Mouse (Mus musculus): ENCODE measurements around the gene Map4k3. TPM values are rescaled to one million over a fixed set of nuclear protein-coding genes. Genes with fewer than 3 reads are reported as not detected.
A peak's percentile ranks its signal among the peaks of the same experiment; 100 is the strongest.
"Not testable (repeated sequence)": the region's sequence is repeated elsewhere in the genome, so short reads cannot be mapped to it uniquely, and the experiment has no call there.

Gene Map4k3
- polyA plus RNA-seq, 1 experiment from 2014 or later, result 24.1 TPM

- Histone ChIP-seq H3K9ac (no peak overlapping the region), H3K9me3 (no peaks in the 10 kb centered on the region), H3K4me3 (replicated peaks) (no peak overlapping the region), H3K36me3 (no peaks in the 10 kb centered on the region), H3K27ac (no peak overlapping the region), H3K4me1 (replicated peaks) (no peaks in the 10 kb centered on the region), H3K4me2 (replicated peaks) (no peak overlapping the region), H3K27me3 (replicated peaks) (no peaks in the 10 kb centered on the region)
- WGBS, result 89% methylated on average over 6 of the region's 6 CpGs
- no peak for ATAC-seq
Measured at GRCm38 (mm10) chr17:80568842-80569601, 159.3 kb downstream of the Map4k3 start.

- no peaks in the 10 kb centered on the region for H3K9me3 ChIP-seq
- H3K9ac ChIP-seq, result no peak overlapping the region
- ATAC-seq, result no peak
- no peak overlapping the region for H3K27ac ChIP-seq
- H3K27me3 ChIP-seq (replicated peaks), result no peaks in the 10 kb centered on the region
- no peak overlapping the region for H3K4me3 ChIP-seq (replicated peaks)
- no peaks in the 10 kb centered on the region for H3K36me3 ChIP-seq
- no peaks in the 10 kb centered on the region for H3K4me1 ChIP-seq (replicated peaks)
- no peak overlapping the region for H3K4me2 ChIP-seq (replicated peaks)
- 77% methylated on average over 2 of the region's 2 CpGs for WGBS
Measured at GRCm38 (mm10) chr17:80568441-80568840, 159.8 kb downstream of the Map4k3 start.

- Histone ChIP-seq H3K4me3 (replicated peaks) (no peak overlapping the region), H3K27me3 (replicated peaks) (no peaks in the 10 kb centered on the region), H3K4me2 (replicated peaks) (no peak overlapping the region), H3K27ac (no peak overlapping the region), H3K9ac (no peak overlapping the region), H3K4me1 (replicated peaks) (no peaks in the 10 kb centered on the region), H3K36me3 (no peaks in the 10 kb centered on the region), H3K9me3 (no peaks in the 10 kb centered on the region)
- WGBS, result 71% methylated on average over 3 of the region's 3 CpGs
- no peak for ATAC-seq
Measured at GRCm38 (mm10) chr17:80564611-80564924, 163.7 kb downstream of the Map4k3 start.

- not testable (repeated sequence) for H3K27me3 ChIP-seq (replicated peaks); H3K4me1 ChIP-seq (replicated peaks); H3K9ac ChIP-seq; H3K9me3 ChIP-seq; H3K27ac ChIP-seq; H3K4me3 ChIP-seq (replicated peaks); ATAC-seq; H3K4me2 ChIP-seq (replicated peaks); H3K36me3 ChIP-seq
- 94% methylated on average over 27 of the region's 27 CpGs for WGBS
Measured at GRCm38 (mm10) chr17:80563762-80564610, 164.3 kb downstream of the Map4k3 start.

GRCm38 (mm10) chr17:80562792-80563191 is 165.5 kb downstream of the Map4k3 start:
- no peak overlapping the region for H3K27ac ChIP-seq
- no peak for ATAC-seq
- no peak overlapping the region for H3K4me3 ChIP-seq (replicated peaks)
- no peak overlapping the region for H3K9ac ChIP-seq
- no peaks in the 10 kb centered on the region for H3K9me3 ChIP-seq
- no peaks in the 10 kb centered on the region for H3K36me3 ChIP-seq
- no peaks in the 10 kb centered on the region for H3K27me3 ChIP-seq (replicated peaks)
- H3K4me2 ChIP-seq (replicated peaks), result no peak overlapping the region
- WGBS, result 72% methylated on average over 5 of the region's 5 CpGs
- no peaks in the 10 kb centered on the region for H3K4me1 ChIP-seq (replicated peaks)

- no peak overlapping the region for H3K4me3 ChIP-seq (replicated peaks)
- 17% methylated on average over 12 of the region's 12 CpGs for WGBS
Measured at GRCm38 (mm10) chr17:80560669-80561401, 167.4 kb downstream of the Map4k3 start.

GRCm38 (mm10) chr17:80559745-80560144 is 168.5 kb downstream of the Map4k3 start:
- Histone ChIP-seq H3K36me3 (no peaks in the 10 kb centered on the region), H3K9me3 (no peaks in the 10 kb centered on the region), H3K27ac (peak overlapping the region; percentile 6; the same call in 1 of the 2 replicates), H3K27me3 (replicated peaks) (no peaks in the 10 kb centered on the region), H3K4me1 (replicated peaks) (no peaks in the 10 kb centered on the region), H3K4me3 (replicated peaks) (no peak overlapping the region), H3K9ac (no peak overlapping the region), H3K4me2 (replicated peaks) (peak overlapping the region; percentile 29; the same call in 1 of the 2 replicates)
- 0 out of 2 replicates have a peak, but pooled peaks have one; percentile 35 for ATAC-seq
- 75% methylated on average over 4 of the region's 4 CpGs for WGBS

More at GRCm38 (mm10) chr17:80560669-80561401, 167.4 kb downstream of the Map4k3 start:
- no peak overlapping the region for H3K9ac ChIP-seq
- no peaks in the 10 kb centered on the region for H3K27me3 ChIP-seq (replicated peaks)
- no peaks in the 10 kb centered on the region for H3K4me1 ChIP-seq (replicated peaks)
- peak overlapping the region; percentile 6; the same call in 1 of the 2 replicates for H3K27ac ChIP-seq
- no peaks in the 10 kb centered on the region for H3K9me3 ChIP-seq
- no peaks in the 10 kb centered on the region for H3K36me3 ChIP-seq
- peak; percentile 92 for ATAC-seq
- H3K4me2 ChIP-seq (replicated peaks), result peak overlapping the region; percentile 29

- no peak overlapping the region for H3K4me2 ChIP-seq (replicated peaks)
- no peak overlapping the region for H3K9ac ChIP-seq
- no peak overlapping the region for H3K27ac ChIP-seq
- WGBS, result 40% methylated on average over 11 of the region's 11 CpGs
- H3K4me1 ChIP-seq (replicated peaks), result no peaks in the 10 kb centered on the region
- H3K9me3 ChIP-seq, result no peaks in the 10 kb centered on the region
- no peak for ATAC-seq
- no peaks in the 10 kb centered on the region for H3K36me3 ChIP-seq
- H3K27me3 ChIP-seq (replicated peaks), result no peaks in the 10 kb centered on the region
- H3K4me3 ChIP-seq (replicated peaks), result no peak overlapping the region
Measured at GRCm38 (mm10) chr17:80559050-80559449, 169.2 kb downstream of the Map4k3 start.

- H3K36me3 ChIP-seq, result no peaks in the 10 kb centered on the region
- no peak overlapping the region for H3K4me2 ChIP-seq (replicated peaks)
- H3K27ac ChIP-seq, result no peak overlapping the region
- H3K4me3 ChIP-seq (replicated peaks), result no peak overlapping the region
- no peaks in the 10 kb centered on the region for H3K9me3 ChIP-seq
- no peaks in the 10 kb centered on the region for H3K27me3 ChIP-seq (replicated peaks)
- 70% methylated on average over 14 of the region's 14 CpGs for WGBS
- H3K4me1 ChIP-seq (replicated peaks), result no peaks in the 10 kb centered on the region
- no peak overlapping the region for H3K9ac ChIP-seq
- no peak for ATAC-seq
Measured at GRCm38 (mm10) chr17:80558583-80558982, 169.7 kb downstream of the Map4k3 start.

GRCm38 (mm10) chr17:80557461-80557860 is 170.8 kb downstream of the Map4k3 start:
- no peak for ATAC-seq
- no peak overlapping the region for H3K27ac ChIP-seq
- H3K4me2 ChIP-seq (replicated peaks), result no peak overlapping the region
- no peaks in the 10 kb centered on the region for H3K9me3 ChIP-seq
- 95% methylated on average over 5 of the region's 5 CpGs for WGBS
- no peaks in the 10 kb centered on the region for H3K27me3 ChIP-seq (replicated peaks)
- no peak overlapping the region for H3K9ac ChIP-seq
- no peak overlapping the region for H3K4me3 ChIP-seq (replicated peaks)
- H3K36me3 ChIP-seq, result no peaks in the 10 kb centered on the region
- H3K4me1 ChIP-seq (replicated peaks), result no peaks in the 10 kb centered on the region

- 2% methylated on average over 35 of the region's 35 CpGs for WGBS
- Histone ChIP-seq H3K9ac (peak overlapping the region; percentile 45), H3K9me3 (no peaks in the 10 kb centered on the region), H3K27ac (peak overlapping the region; percentile 51), H3K27me3 (replicated peaks) (no peaks in the 10 kb centered on the region), H3K4me1 (replicated peaks) (no peaks in the 10 kb centered on the region), H3K4me2 (replicated peaks) (peak overlapping the region; percentile 69), H3K36me3 (no peaks in the 10 kb centered on the region), H3K4me3 (replicated peaks) (peak overlapping the region; percentile 57)
- ATAC-seq, result peak; percentile 95
Measured at GRCm38 (mm10) chr17:80553318-80554270, 174.7 kb downstream of the Map4k3 start.

All from intestine, embryonic 15.5 days (tissue).